Mouse (Mus musculus) erythroblast, adult 5-6 weeks (primary cell): ENCODE results near the gene Gm20837. TPM values are rescaled to one million over a fixed set of nuclear protein-coding genes. Genes with fewer than 3 reads are reported as not detected.
"Not testable (repeated sequence)": the region's sequence is repeated elsewhere in the genome, so short reads cannot be mapped to it uniquely, and the experiment has no call there.

Experiments
- ATAC-seq: replicated peaks from 2 replicates; pipeline ENCODE4 v1.8.0; 2016; ENCODE audit warnings: moderate number of reproducible peaks, mild to moderate bottlenecking, moderate TSS enrichment, inconsistent platforms; ENCODE audit not compliant: poor library complexity, low FRiP score, severe bottlenecking
- total RNA-seq, 2 experiments: library from RNA; stranded (forward) in 1 of 2; stranded (reverse) in 1 of 2; fragments of 150-400 nt in 1 of 2; fragments of 200-764, 138-1000 nt in 1 of 2; gene quantifications; 2 replicates each; pipeline versions ENCODE4 v1.2.3 to v1.2.4; 2015 to 2017; ENCODE audit warnings: low replicate concordance in 2 of 2

Gene Gm20837
- total RNA-seq (2015; ENCODE audit: low replicate concordance) (not detected in 2 replicates), total RNA-seq (2017; ENCODE audit: low replicate concordance) (not detected in 2 replicates)

- ATAC-seq = not testable (repeated sequence)
Observed at GRCm38 (mm10) chrY:90400948-90401347, at the start of gene Gm20837. Gene Gm20837 (plus strand): TSS chrY:90401248.
